Mouse (Mus musculus): ENCODE results near the gene Gm3411.
"Not testable (repeated sequence)": the region's sequence is repeated elsewhere in the genome, so short reads cannot be mapped to it uniquely, and the experiment has no call there.

DNA sequence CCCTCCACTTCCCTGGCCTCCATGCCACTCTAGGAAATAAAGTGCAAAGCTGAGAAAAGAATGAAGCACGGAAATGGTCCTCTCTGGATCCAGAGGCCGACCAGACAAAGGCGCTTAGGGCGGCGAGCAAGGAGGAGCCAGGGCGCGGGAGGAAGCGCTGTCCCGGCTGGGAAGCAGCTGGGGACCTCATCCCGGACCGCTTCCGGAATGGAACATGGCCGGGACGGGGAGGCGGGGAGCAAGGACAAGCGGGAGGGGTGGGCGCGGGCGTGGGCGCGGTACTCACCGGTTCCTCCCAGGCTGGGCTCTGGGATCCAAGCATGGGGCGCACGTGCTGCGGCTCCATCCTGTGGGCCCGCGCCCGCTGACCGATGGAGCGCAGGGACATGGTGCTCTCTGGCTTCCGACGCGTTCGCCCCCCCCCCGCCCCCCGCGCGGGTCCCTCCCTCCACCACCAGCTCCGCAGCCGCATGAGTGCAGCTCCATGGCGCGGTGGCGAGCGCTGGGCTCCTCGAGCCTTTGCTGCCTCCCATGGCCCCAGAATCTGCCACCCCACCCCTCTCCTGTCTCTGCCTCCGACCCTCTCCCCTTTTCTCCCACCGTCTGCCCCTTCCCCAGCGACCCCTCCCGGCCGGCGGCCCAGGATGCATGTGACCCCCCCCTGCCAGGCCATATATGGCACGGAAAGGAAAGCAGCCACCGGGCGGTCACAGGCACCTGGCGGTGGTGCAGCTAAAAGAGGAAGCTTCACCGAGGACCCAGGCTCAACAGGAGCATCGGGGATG is at the start of gene Gm3411:
- not testable (repeated sequence) for TF ChIP-seq ZC3H11A (IDR thresholded peaks at IDR 0.05; ENCODE audit: borderline replicate concordance, low read depth, low read length); CHD2 (IDR thresholded peaks at IDR 0.05; ENCODE audit: low read depth, low read length); HCFC1 (IDR thresholded peaks at IDR 0.05; ENCODE audit: borderline replicate concordance, insufficient read depth, low read length); ZNF384 (IDR thresholded peaks at IDR 0.05; ENCODE audit: low read depth, low read length)
